Mouse (Mus musculus): ENCODE measurements at regions not wholly inside any gene's neighbourhood (a gene's known extent, or its start where the extent isn't known, plus 50 kb on each side); places are given as distances from the start of the nearest gene placed in this dataset.

DNA sequence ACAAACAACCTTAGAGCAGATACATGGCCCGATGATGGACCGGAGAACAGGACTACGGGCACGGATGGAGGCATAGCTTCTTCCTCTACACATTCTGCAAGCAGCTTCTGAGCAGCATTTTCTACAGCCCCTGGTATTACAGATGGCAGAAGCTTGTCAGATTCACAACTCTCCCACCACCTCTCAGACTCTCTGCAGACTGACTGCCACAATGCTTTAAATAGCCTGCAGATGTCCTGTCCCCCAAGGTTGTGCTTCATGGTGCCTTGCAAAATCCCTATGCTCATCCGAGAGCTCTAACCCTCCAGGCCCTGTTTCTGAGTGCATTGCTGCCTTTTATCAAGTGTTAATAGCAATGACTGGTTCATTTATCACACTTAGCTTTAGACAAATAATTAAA lies 194.3 kb upstream of the Gdi2 start:
- TF ChIP-seq CTCF (IDR thresholded peaks at IDR 0.05; ENCODE audit: borderline replicate concordance, control insufficient read depth, extremely low read depth, insufficient read depth, low read length, poor library complexity), result no peak
- no peak for TF ChIP-seq POLR2A (IDR thresholded peaks at IDR 0.05; ENCODE audit: control insufficient read depth, extremely low read depth, insufficient read depth, low read length, poor library complexity)

Measured in thymus, adult 2 months (tissue).